Mouse (Mus musculus) cortical plate, adult 2 months (tissue): ENCODE results near the gene Defb11. TPM values are rescaled to one million over a fixed set of nuclear protein-coding genes. Genes with fewer than 3 reads are reported as not detected.

ENCODE experiments used
- polyA plus RNA-seq: library from polyadenylated mRNA; depleted of rRNA; stranded (reverse); fragments of >200 nt; gene quantifications from 2 replicates; pipeline ENCODE4 v1.2.3, GENCODE M21; 2012; rRNA removed

Defb11 gene
- polyA plus RNA-seq, 1 experiment: not detected

Other genes with a start within 250 kb of the Defb11 start
- gene Defa34, start 240.6 kb downstream of the Defb11 start, polyA plus RNA-seq: not detected in 2 replicates
- not detected in 2 replicates for gene AY761184, start 202.8 kb downstream of the Defb11 start, polyA plus RNA-seq
- not detected in 2 replicates for gene Defa24, start 171.9 kb downstream of the Defb11 start, polyA plus RNA-seq
- gene Defb50, start 82.9 kb downstream of the Defb11 start, polyA plus RNA-seq: not detected in 2 replicates
- gene Defb2, start 66.5 kb downstream of the Defb11 start, polyA plus RNA-seq: not detected in 2 replicates
- not detected in 2 replicates for gene Defb10, start 47.5 kb downstream of the Defb11 start, polyA plus RNA-seq
- gene Defb9, start 21.0 kb downstream of the Defb11 start, polyA plus RNA-seq: not detected in 2 replicates
- not detected in 2 replicates for gene Defb15, start 26.3 kb upstream of the Defb11 start, polyA plus RNA-seq
- gene Defb35, start 31.9 kb upstream of the Defb11 start, polyA plus RNA-seq: not detected in 2 replicates
- not detected in 2 replicates for gene Defb13, start 40.4 kb upstream of the Defb11 start, polyA plus RNA-seq
- not detected in 2 replicates for gene Fam90a1a, start 52.3 kb upstream of the Defb11 start, polyA plus RNA-seq
- gene Ccdc70, start 63.4 kb upstream of the Defb11 start, polyA plus RNA-seq: not detected in 2 replicates
- gene Atp7b, start 153.9 kb upstream of the Defb11 start, polyA plus RNA-seq: 1.4 and 1.6 TPM in 2 replicates
- 12.3 and 13.0 TPM in 2 replicates for gene Alg11, start 154.3 kb upstream of the Defb11 start, polyA plus RNA-seq
- gene Nek5, start 218.6 kb upstream of the Defb11 start, polyA plus RNA-seq: 0.04 and 0.33 TPM in 2 replicates